Mouse (Mus musculus): ENCODE data around the gene Wbp2nl. TPM values are rescaled to one million over a fixed set of nuclear protein-coding genes. Genes with fewer than 3 reads are reported as not detected.

The Wbp2nl gene
- polyA plus RNA-seq, 2 experiments, result 0.10 to 0.11 TPM

DNA sequence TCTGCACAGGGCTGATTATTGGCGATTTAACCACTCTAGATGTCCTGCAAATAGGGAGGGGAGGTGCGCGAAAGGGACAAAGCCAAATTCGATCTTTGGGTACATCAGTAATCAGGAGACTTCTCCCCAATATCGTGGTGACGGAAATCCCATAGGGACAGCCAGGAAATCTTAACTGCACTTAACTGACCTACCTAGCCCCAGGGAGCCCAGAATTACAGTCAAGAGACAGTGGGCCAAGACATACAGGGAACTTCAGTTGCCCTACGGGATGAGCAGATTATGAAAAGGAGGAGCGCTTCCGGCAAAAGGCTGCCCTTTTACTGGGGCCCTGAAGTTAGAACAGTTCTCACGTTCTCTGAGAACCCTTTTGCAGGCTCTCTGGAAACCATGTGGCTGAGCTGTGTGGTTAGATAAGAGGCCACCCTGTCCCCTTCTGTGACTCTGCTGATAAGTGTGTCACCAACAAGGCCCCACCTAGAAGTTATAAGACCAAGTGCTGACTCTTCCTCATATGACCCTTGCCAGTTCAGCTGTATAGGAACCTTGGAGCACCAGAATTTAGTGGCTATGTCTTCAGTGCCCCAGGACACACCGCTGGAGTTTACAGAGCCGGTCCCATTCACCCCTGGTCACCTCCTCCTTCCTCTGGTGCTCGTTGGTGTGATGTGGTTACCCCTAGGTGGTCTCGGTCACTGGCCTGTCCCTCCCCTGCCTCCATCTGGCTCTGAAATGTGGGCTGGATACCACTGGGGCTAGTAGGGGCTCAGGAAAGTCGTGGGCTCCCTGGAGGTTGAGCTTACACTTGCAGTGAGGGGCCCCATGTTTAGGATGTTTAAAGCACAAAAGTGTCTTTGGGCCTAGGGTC, 43.2 kb downstream of the Wbp2nl start:
- Histone ChIP-seq H3K9me3 (ENCODE audit: control insufficient read depth, low read length) (no peaks in the 10 kb centered on the region), H3K36me3 (replicated peaks; ENCODE audit: control insufficient read depth, insufficient read depth, low read depth) (peaks cover 25% of the 10 kb centered on the region), H3K4me3 (ENCODE audit: insufficient read depth in 1 of 2, low read depth in 2 of 2, low read length in 2 of 2) (peak overlapping the region; percentile 75 to 85), H3K9ac (replicated peaks) (peak overlapping the region; percentile 98), H3K4me1 (replicated peaks; ENCODE audit: control insufficient read depth in 2 of 2, insufficient read depth in 2 of 2, low read length in 1 of 2) (peaks cover 61 to 69% of the 10 kb centered on the region in 2 experiments), H3K4me2 (ENCODE audit: low read depth) (peak overlapping the region; percentile 93), H3K27me3 (ENCODE audit: control insufficient read depth, insufficient read depth, low read length) (no peaks in the 10 kb centered on the region), H3K27ac (peak overlapping the region; percentile 99)
- ATAC-seq (ENCODE audit: insufficient read depth), result peak; percentile 60
- DNase-seq (ENCODE audit: low read depth in 3 of 3, low spot score in 3 of 3), result peak; percentile 96 to 98 (median 98)
- 6% methylated on average over 15 of the region's 15 CpGs for WGBS (ENCODE audit: insufficient replicate concordance)
- no peak for TF ChIP-seq CTCF (IDR thresholded peaks at IDR 0.05; ENCODE audit: low read depth)
- TF ChIP-seq EP300 (IDR thresholded peaks at IDR 0.05; ENCODE audit: low read depth), result peak; percentile 97

- 34% methylated on average over 5 of the region's 5 CpGs for whole genome bisulfite sequencing (ENCODE audit: insufficient replicate concordance)
- peak overlapping the region; percentile 98 for H3K9ac ChIP-seq (replicated peaks)
Observed at GRCm38 (mm10) chr15:82342543-82342935, 43.8 kb downstream of the Wbp2nl start.

DNA sequence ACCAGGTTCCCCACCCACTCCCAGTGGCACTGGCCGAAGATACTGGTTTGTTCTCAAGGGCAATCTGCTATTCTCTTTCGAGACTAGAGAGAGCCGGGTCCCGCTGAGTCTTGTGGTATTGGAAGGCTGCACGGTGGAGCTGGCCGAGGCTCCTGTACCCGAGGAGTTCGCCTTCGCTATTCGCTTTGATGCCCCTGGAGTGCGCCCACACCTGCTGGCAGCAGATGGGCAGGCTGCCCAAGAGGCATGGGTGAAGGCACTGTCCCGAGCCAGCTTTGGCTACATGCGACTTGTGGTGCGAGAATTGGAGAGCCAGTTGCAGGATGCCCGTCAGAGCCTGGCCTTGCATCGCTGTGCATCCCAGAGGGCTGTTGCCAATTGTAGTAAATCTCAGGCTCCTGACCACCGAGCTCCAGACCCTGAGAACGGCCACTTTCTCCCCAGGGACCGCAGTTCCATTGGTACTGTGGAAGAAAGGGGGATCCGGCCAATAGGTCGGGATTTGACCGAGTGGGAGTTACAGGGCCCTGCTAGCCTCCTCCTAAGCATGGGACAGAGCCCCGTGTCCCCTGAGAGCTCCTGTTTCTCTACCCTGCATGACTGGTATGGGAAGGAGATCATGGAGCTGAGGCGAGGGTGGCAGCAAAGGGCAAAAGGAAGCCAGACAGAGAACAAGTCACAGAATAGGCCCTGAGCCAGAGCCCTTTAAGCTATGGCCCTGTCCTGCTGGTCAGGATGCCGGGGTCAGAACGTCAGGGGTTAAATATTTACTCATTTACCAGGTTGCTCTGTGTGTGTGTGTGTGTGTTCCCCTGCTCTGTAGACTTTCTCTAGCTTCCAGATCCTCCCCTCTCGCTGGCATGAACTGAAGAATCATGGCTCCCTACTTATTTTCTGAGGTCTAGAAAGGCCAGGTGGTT, 44.9 kb downstream of the Wbp2nl start:
- Histone ChIP-seq H3K9me3 (ENCODE audit: control insufficient read depth, low read length) (no peaks in the 10 kb centered on the region), H3K36me3 (replicated peaks; ENCODE audit: control insufficient read depth, insufficient read depth, low read depth) (peaks cover 38% of the 10 kb centered on the region), H3K27me3 (ENCODE audit: control insufficient read depth, insufficient read depth, low read length) (no peaks in the 10 kb centered on the region), H3K4me2 (ENCODE audit: low read depth) (peak overlapping the region; percentile 93), H3K4me1 (replicated peaks; ENCODE audit: control insufficient read depth in 2 of 2, insufficient read depth in 2 of 2, low read length in 1 of 2) (peaks cover 69 to 75% of the 10 kb centered on the region in 2 experiments), H3K9ac (replicated peaks) (peak overlapping the region; percentile 98), H3K4me3 (ENCODE audit: insufficient read depth in 1 of 2, low read depth in 2 of 2, low read length in 2 of 2) (peak overlapping the region; percentile 24 to 75), H3K27ac (peak overlapping the region; percentile 99)
- ATAC-seq (ENCODE audit: insufficient read depth) (no peak), DNase-seq (ENCODE audit: low read depth in 3 of 3, low spot score in 3 of 3) (no peak)
- 80% methylated on average over 27 of the region's 27 CpGs for WGBS (ENCODE audit: insufficient replicate concordance)
- TF ChIP-seq CTCF (IDR thresholded peaks at IDR 0.05; ENCODE audit: low read depth), result peak; percentile 10; the same call in 1 of the 2 replicates
- no peak for TF ChIP-seq EP300 (IDR thresholded peaks at IDR 0.05; ENCODE audit: low read depth)

More at GRCm38 (mm10) chr15:82342543-82342935, 43.8 kb downstream of the Wbp2nl start:
- Histone ChIP-seq H3K4me3 (ENCODE audit: insufficient read depth in 1 of 2, low read depth in 2 of 2, low read length in 2 of 2) (peak overlapping the region; percentile 75 to 81), H3K4me2 (ENCODE audit: low read depth) (peak overlapping the region; percentile 93), H3K27me3 (ENCODE audit: control insufficient read depth, insufficient read depth, low read length) (no peaks in the 10 kb centered on the region), H3K27ac (peak overlapping the region; percentile 99), H3K36me3 (replicated peaks; ENCODE audit: control insufficient read depth, insufficient read depth, low read depth) (peaks cover 27% of the 10 kb centered on the region), H3K4me1 (replicated peaks; ENCODE audit: control insufficient read depth in 2 of 2, insufficient read depth in 2 of 2, low read length in 1 of 2) (peaks cover 63 to 71% of the 10 kb centered on the region in 2 experiments), H3K9me3 (ENCODE audit: control insufficient read depth, low read length) (no peaks in the 10 kb centered on the region)
- DNase-seq (ENCODE audit: low read depth in 3 of 3, low spot score in 3 of 3) (peak in 1 of 3 experiments; percentile 54), ATAC-seq (ENCODE audit: insufficient read depth) (no peak)
- TF ChIP-seq CTCF (IDR thresholded peaks at IDR 0.05; ENCODE audit: low read depth) (no peak), EP300 (IDR thresholded peaks at IDR 0.05; ENCODE audit: low read depth) (no peak)

DNA sequence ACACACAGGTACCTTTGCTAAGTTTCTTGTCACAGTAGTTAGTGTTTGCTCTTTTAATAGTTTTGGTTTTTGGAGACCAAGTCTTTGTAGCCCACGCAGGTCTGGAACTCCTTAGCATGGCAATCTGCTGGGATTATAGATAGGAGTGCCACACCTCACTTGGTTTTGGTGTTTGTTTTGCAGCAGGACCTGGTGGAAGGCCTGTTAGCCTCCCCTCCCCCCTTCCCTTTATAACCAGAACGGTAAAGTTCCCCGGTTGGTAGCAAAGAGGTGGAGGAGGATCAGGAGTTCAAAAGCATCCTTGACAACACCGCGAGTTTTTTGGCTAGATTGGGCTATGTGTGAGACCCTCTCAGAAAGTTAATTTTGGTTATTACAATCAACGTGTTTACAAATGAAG, 46.2 kb downstream of the Wbp2nl start:
- DNase-seq (ENCODE audit: low read depth in 3 of 3, low spot score in 3 of 3) (peak in 1 of 3 experiments; percentile 30), ATAC-seq (ENCODE audit: insufficient read depth) (no peak)
- no peaks in the 10 kb centered on the region for H3K9me3 ChIP-seq (ENCODE audit: control insufficient read depth, low read length)
- WGBS (ENCODE audit: insufficient replicate concordance), result 53% methylated on average over 6 of the region's 6 CpGs
- H3K4me3 ChIP-seq (ENCODE audit: insufficient read depth in 1 of 2, low read depth in 2 of 2, low read length in 2 of 2), result peak overlapping the region; percentile 26 to 75
- peak overlapping the region; percentile 99 for H3K27ac ChIP-seq
- H3K27me3 ChIP-seq (ENCODE audit: control insufficient read depth, insufficient read depth, low read length), result no peaks in the 10 kb centered on the region
- H3K4me2 ChIP-seq (ENCODE audit: low read depth), result peak overlapping the region; percentile 93
- H3K36me3 ChIP-seq (replicated peaks; ENCODE audit: control insufficient read depth, insufficient read depth, low read depth), result peaks cover 51% of the 10 kb centered on the region
- peaks cover 63 to 75% of the 10 kb centered on the region in 2 experiments for H3K4me1 ChIP-seq (replicated peaks; ENCODE audit: control insufficient read depth in 2 of 2, insufficient read depth in 2 of 2, low read length in 1 of 2)
- H3K9ac ChIP-seq (replicated peaks), result peak overlapping the region; percentile 71
- 0 out of 2 replicates have a peak, but pooled peaks have one; percentile 4 for TF ChIP-seq EP300 (IDR thresholded peaks at IDR 0.05; ENCODE audit: low read depth)
- no peak for TF ChIP-seq CTCF (IDR thresholded peaks at IDR 0.05; ENCODE audit: low read depth)
